Mouse (Mus musculus): ENCODE measurements around the gene Slc46a2.

Gene Slc46a2

DNA sequence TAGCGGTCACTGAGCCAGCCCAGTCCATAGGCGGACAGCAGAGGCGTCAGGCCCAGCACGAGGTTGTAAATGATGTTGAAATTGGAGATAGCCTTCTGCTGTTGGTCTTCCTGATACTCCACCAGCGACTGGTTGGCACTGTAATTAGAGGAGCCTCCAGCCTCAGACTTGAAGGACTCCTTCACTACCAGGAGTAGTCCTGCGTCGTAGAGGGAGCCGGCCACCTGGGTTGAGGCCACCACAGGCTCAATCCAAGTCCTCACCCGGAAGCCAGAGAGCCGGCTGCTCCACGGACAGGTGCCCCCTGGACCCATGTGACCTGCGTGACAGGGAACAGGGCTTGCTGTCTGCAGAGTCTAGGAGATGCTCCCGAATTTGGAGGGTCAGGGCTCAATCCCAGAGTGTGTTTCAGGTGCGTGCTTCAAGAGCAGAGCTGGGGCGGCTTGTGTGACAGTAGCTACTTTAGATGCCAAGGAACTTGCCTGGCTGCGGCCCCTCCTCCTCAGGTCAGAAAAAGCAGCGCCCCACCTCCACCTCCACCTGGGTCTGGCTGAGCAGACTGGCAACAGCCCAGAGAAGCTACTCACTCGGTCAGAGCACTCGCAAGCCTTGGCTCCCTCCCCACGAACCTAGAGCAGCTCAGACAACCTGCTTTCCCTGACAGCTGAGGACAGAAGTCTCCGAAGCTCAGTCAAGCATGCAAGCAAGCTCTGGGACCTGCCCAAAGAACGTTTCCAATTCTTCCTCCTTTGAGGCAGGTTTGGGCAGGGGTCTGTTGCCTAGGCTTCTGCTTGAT lies at the start of gene Slc46a2:
Gene Slc46a2 (minus strand): TSS at position 449 of the 796 bp plus-strand sequence.
- DNase-seq (ENCODE audit: inconsistent ontology term): no peak

DNA sequence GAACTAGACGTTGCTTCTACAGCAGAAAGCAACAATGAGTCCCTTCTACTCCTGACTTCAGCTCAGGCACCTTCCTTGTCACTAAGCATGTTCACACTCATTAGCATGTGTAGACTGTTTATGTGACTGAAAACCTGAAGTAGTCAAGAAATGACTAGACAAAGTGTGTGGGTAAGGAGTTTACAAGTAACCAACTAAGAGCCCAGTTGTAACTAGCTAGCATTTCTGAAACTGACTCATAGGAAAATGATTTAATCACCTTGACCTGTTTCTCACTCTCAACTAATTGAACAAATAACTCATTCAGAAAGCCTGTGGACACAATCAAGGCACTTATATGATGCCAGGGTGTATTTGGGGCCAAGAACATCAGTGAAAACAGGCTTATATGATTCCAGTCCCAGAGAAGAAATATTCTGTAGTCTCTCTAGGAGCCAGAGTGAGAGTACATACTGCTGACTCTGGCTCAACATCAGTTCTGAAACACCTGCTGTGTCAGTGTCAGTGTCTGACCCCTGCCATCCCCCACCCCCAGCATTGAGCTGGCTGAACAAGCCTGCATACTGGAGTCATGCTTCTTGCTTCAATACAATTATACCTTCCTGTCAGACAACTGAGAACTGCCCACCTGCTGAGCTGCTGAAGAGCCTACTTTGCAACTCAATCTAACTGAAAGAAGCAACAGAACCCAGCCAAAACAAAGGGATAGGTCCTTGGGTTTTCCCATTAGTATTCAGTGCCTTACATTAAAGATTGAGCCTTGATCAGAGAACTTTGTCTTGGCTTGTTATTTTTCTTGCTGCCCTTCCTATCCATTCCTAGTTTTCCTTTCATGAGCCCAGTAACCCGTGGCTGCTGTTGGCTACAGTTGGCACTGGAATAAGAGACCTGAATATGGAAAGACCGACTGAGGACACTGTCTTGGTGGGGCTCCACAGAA lies 48.8 kb upstream of the Slc46a2 start, which contains the start of gene Mup6:
Gene Mup6 (plus strand): TSS at position 890 of the 940 bp plus-strand sequence.
- peak; percentile 1 for DNase-seq (ENCODE audit: inconsistent ontology term)

DNA sequence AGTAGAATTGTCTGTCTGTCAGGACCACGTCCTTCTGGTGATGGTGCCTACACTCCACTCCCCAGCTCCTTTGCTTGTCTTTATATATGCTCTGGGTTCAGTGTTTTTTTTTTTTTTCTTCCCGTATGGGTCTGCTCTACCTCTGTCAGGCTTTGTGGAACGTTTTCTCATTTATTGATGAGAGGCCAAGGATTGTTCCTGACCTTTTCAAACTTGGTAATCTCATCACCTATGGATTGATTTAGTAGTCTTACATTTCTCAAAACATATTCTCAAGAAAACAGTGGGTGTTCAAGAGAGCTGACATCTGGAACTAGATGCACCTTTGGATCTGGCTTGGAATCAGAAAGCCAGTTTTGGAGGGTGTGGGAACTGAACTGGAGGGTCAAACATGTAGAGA lies 45.8 kb upstream of the Slc46a2 start, which contains the start of gene Mup4:
Gene Mup4 (minus strand): TSS at position 101 of the 400 bp plus-strand sequence.
- DNase-seq (ENCODE audit: inconsistent ontology term): no peak

DNA sequence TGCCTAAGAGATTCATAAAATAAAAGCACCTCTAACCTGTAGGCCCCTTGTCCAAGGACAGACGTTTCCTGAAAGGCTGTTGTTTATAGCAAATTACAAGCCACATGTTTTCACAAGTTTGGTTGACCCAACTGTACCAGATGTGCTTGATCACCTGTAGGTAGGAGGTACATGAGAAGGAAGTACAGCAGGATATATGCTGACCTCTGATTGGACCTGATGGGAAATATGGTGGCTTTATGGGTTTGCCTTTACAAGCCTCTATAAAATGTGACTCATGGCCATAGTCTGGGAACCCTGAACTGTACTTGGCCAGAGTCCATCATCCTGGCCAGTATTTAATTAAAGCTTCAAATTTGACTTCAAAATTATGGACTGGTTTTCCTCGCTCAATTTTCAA lies 22.7 kb upstream of the Slc46a2 start:
- DNase-seq (ENCODE audit: inconsistent ontology term): no peak

DNA sequence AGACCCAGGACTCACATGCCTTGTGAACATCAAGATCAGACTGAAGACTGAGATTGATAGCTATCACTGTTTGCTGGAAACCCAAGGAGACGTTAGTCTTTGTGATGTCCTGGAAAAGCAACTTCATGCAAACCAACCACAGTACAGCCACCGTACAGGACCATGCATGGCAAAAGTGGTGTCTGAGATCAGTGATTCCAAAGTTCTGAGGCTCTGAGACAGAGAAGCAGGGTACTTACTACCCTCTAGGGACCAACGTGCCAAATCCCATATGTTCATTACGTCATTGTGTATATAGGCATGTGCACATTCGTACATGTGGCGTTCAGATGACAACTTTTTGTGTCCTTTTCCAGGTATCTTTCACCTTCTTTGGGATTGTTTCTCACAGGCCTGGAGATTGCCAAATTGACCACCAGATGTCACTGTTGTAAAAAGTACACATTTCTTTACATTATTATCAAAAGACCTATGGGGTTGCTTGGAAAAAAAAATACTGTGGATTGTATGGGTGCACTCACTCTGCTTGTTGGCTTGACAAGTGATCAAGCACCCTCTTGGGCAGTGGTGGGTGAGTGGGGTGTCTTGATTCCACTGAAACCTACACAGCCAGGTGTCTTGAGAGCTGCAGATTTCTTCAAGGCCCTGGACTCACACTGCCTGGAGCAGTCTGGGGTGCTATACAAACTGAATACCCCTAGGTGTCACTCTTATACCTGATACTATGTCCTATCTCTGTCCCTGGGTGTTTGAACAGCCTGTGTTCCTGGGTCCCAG lies 17.8 kb upstream of the Slc46a2 start:
- DNase-seq (ENCODE audit: inconsistent ontology term): peak; percentile 29

DNA sequence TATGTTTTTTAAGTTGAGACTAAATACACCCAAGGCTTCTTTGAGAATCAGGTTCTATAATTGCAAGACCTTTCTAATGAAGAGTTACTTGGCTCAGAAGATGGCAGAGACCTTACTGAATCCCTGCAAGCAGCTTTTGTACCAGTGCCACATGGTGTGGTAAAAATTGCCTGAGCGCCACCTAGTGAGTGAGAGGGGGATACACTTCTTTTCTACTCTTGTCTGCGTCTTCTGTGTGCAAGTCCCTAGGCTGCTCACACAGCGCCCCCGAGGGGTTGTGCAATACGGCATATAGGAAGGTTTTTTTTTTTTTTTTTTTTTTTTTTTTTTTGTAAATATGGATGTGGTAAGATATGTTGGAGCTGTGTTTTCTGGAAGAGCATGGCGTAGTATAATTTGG lies 13.5 kb upstream of the Slc46a2 start:
- DNase-seq (ENCODE audit: inconsistent ontology term): peak; percentile 69

DNA sequence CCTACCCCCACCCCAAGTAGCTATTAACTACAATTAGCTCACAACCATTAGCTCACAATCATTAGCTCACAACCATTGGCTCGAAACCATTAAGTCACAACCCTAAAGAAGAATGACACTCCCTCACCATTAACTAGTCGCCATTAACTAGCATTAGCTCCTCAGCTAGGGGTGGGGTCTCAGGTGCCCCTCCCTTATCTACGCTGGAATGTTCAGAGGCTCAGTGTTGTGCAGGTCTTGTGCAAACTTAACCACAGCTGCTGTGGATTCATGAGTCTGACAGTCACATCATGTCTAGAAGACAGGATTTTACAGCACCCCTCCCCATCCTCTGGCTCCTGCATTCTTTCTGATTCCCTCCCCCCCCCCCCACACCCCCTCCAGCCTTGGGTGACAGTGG lies 12.8 kb upstream of the Slc46a2 start:
- no peak for DNase-seq (ENCODE audit: inconsistent ontology term)

DNA sequence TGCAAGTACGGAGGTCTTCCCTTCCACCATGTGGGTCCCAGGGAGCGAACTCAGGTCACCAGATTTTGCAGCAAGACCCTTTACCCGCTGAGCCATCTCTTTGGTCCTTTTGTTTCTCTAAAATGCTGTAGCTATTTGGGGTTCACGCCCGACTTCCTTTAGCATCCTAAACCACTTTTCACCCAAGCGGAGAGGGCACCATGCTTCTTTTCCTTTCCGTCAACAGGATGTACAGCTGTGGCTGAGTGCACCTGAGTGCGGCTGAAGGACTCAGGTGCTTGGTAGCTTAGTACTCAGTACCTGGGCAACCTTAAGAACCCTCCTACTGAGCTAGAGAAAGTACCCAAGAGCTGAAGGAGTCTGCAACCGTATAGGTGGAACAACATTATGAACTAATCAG lies 10.2 kb upstream of the Slc46a2 start:
- no peak for DNase-seq (ENCODE audit: inconsistent ontology term)

DNA sequence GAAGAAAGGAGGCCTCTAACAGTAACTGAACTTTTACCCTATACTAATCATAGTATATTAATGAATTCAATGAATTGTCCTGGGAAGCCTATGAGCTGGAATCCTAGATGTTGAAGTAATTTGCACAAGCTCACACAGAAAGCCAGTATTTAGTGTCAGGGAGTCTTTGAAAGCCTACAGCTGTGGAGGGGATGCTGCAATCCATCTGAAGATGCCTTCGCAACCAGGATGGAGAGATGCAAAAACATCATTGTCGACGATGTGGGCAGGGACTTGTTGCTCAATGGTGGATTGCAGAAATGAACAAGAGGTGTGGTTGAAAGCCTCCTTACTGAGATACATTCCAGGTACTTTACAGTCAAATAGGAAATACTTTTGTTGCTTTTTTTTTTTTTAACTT lies 3.1 kb upstream of the Slc46a2 start:
- no peak for DNase-seq (ENCODE audit: inconsistent ontology term)

DNA sequence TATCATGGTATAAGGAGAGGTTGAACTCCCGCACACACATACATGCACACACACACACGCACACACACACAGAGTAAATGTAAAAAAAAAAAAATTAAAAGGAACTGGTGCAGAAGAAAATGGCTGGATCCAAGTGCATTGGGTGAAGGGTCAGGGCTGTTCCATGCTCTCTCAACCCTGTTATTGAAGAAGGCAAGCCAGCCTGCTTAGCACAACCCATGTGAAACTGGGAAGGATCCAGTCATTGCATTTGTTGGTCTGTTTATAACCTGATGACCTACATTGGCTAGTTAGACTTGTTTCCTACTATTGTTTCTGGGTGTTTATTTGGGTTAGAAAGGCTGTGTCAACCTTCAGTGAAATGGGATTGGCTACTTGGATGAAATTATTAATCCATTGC lies 6.1 kb downstream of the Slc46a2 start:
- DNase-seq (ENCODE audit: inconsistent ontology term): no peak

DNA sequence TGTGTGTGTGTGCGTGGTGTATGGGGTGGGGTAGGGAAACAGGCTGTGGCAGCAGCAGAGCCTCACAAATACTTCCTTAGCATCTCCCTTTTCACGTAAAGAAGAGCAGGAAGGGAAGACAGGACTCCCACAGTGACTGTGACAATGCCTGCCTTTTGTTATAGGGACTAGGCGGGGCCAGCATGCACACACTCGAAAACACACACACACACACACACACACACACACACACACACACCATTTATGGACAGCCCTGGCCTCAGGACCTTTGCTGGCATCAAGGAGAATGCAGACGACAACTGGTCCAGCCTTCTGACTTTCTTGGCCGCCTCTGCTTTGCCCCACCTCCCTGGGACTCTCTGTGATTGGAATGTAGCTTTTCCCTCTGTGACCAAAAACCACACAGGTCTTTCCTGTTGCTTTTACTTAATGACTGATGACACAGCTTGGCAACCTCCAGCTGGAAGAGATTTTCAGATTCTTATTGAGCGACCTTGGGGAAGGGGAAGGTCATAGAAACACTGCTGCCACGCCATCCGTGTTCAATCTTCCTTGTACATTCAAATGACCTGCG lies 7.1 kb downstream of the Slc46a2 start:
- peak; percentile 16 for DNase-seq (ENCODE audit: inconsistent ontology term)

DNA sequence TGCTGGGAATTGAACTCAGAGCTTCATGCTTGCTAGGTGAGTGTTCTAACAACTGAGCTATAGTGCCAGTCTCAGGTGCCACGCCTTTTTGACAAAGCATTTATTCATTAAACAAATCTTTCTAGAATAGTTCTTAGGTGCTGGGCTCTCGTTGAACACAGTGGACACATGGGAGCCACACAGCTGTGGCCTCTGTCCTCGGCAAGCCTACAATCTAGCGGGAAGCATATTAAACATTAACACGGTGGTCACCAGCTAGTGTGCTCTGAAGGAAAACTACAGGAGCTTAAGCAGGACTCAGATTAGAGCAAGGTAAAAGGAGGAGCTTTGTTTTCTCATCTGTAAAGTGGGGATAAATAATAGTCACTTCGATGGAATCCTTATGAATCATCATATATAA lies 7.8 kb downstream of the Slc46a2 start:
- DNase-seq (ENCODE audit: inconsistent ontology term): no peak

DNA sequence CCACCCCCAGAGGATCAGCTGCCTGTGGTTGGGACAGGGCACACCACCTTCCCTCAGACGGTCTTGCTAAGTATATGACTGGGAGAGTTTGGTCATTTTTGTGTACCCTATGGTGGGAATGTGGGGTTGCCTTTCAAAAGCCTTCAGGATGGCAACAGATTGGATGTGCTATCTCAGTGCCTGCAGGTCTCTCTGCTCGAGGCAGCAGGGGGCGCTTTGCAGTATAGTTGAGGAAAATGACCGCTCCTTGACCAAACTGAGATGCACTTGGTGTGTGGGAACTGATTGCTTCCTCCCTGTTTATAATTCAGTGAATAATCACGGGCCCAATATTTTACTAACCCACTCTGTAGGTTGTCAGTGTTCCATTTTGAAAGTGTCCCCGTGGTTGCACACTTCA lies 12.3 kb downstream of the Slc46a2 start:
- no peak for DNase-seq (ENCODE audit: inconsistent ontology term)

DNA sequence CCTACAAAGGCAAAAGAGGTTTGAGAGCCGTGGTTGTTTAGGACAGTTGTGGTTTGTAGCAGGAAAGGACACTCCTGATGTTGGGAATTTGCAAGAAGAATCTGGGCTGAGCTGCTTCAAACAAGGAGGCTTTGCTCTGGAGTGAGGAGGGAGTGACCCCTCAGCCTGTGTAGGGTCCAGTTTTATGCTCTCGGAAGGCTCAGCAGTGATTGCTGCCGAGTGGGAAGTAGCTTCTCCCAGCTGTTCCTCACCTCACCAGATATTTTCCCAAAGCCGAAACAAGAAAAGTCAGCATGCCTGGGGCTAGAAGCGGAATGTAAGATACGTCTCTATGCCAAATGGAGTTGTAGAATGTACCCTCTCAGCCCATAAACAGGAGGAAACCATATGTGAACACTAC lies 13.0 kb downstream of the Slc46a2 start:
- no peak for DNase-seq (ENCODE audit: inconsistent ontology term)

DNA sequence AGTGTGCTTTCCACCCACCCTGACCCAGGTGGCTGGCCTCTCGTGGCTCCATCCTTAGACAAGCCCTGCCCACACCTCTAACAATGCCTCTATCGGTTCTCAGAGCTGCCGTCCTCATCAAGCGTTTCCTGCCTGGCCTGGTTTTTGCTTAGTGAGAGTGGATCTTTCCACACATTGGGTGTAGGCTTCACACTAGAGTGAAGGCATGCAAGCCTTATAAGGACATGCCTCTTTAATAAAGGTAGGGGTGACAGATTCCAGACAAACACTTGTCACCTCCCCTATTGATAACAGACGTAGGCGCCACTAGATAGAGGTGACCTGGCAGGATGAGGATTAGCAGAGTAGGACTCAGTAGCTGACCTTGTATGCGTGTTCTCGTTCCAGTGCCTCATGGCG lies 16.3 kb downstream of the Slc46a2 start:
- no peak for DNase-seq (ENCODE audit: inconsistent ontology term)

DNA sequence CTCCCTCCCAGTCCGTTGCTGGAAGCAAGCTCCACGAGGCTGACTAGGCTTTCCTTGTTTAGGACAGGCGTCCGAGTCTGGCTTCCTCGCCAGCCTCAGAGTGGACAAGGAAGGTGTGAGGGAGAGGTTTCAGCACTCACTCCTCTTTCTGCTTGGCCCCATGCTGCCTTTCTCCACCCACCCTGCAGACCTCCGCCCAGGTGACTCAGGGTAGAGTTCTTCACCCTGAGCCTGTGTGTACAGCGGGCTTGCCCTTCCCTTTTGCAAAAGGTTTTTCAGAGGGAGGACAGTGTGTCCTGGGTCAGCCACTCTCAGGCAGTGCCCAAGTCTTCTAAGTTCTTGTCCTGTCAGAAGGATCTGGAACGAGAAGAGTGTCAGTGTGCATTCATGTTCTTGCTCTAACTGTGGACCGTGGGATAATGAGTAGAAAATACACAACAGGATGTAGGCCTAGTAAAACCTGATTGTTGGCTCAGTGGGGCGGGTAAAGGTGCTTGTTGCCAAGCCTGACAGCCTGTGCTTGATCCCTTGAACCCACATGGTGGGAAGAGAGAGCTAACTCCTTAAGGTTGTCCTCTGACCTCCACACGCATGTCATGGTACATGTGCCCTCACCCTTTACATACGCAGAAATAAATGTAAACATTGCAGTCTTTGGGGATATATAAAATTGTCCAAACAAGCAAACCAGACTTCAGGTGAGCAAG lies 16.9 kb downstream of the Slc46a2 start:
- DNase-seq (ENCODE audit: inconsistent ontology term): no peak

DNA sequence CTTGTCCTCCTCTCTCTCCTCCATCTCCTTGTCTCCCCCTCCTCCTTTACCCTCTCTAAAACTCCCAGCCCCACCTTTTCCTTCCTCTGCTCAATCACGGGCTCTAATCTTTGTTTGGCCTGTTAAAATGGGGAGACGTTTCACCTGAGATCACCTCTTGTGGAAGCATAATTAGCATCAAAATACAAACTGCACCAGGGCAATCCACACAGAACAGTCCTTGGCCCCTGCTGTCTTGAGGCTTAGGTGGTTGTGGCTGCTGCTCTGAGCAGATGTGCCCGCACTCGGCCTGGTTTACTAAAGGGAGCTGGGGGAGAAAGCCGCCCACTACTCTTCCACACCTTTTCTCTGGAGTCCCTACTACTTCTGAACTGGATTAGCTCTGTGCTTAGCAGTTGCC lies 18.9 kb downstream of the Slc46a2 start:
- DNase-seq (ENCODE audit: inconsistent ontology term): no peak

DNA sequence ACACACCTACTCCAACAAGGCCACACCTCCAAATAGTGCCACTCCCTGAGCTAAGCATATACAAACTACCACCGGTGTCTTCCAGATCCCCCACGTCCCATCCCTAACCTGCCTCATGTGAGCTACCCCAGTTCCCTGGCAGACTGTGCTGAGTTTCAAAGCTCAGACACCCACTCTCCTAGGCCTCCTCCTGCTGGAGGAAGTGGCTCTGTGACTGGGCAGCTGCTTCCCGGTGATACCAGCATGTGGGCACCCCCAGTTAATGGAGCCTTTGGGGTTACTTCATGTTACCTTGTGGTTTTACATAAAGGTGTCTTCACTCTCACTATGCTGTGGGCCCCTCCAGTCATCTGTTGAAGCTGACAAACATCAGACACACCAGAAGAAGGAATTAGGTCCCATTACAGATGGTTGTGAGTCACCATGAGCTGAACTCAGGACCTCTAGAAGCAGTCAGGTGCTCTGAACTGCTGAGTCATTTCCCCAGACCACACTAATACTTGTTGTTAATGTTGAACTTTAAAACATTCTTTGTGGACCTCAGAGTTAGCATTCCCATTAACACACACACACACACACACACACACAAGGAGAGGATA lies 19.8 kb downstream of the Slc46a2 start:
- peak; percentile 47 for DNase-seq (ENCODE audit: inconsistent ontology term)

DNA sequence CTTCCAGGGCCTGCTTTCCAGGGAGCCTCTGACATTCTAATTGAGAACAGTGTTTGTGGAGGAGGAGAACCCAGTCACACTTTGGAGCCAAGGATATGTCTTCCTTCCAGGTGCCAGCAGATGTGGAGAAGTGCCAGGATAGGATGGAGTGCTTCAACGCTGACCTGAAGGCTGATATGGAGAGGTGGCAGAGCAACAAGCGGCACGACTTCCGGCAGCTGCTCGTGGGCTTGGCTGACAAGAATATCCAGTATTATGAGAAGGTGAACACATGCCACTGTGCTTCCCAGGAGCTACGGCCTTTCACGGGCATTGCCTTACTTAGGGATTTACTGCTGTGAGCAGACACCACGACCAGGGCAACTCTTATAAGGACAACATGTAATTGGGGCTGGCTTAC lies 20.4 kb downstream of the Slc46a2 start:
- DNase-seq (ENCODE audit: inconsistent ontology term): no peak

DNA sequence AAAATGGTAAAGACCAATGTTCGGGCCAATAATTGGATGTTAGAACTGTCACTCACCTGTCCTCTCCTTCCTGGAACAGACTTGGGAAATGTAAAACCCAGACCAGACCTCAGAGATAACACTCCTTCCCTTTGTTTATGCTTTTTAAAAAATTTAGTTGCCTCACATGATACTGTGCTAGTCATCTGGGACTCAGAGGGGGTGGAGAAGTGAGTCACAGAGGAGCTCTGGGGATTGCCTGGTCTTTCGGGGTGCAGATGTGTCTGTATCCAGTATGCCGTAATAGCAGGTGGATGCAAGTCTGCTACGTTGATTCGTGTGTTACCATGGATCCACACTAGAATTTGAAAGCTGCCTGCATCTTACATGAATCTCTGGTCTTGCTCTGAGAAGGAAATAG lies 22.1 kb downstream of the Slc46a2 start:
- DNase-seq (ENCODE audit: inconsistent ontology term): no peak

Measured in Muller cell, postnatal 12 days (primary cell).